Mouse (Mus musculus) C2C12 (cell line): ENCODE measurements at regions not wholly inside any gene's neighbourhood (a gene's known extent, or its start where the extent isn't known, plus 50 kb on each side); places are given as distances from the start of the nearest gene placed in this dataset.

Experiments used
- CTCF ChIP-seq: IDR thresholded peaks from one replicate; pipeline ENCODE4 v1.5.1; 2011; ENCODE audit not compliant: control insufficient read depth, insufficient read depth, insufficient read length
- FOSL1 ChIP-seq: IDR thresholded peaks from one replicate; pipeline ENCODE4 v1.8.0; 2011; ENCODE audit warnings: mild to moderate bottlenecking, low read length; ENCODE audit not compliant: poor library complexity, insufficient read depth, severe bottlenecking
- MAX ChIP-seq: IDR thresholded peaks from one replicate; pipeline ENCODE4 v1.6.1; 2011; ENCODE audit warnings: mild to moderate bottlenecking, control low read depth
- MYOD1 ChIP-seq: IDR thresholded peaks from one replicate; pipeline ENCODE4 v1.6.1; 2011; ENCODE audit warnings: low read depth; ENCODE audit not compliant: control insufficient read depth, insufficient read length
- USF1 ChIP-seq: IDR thresholded peaks from one replicate; pipeline ENCODE4 v1.6.1; 2011; ENCODE audit warnings: low read depth, mild to moderate bottlenecking, control low read depth, moderate library complexity

DNA sequence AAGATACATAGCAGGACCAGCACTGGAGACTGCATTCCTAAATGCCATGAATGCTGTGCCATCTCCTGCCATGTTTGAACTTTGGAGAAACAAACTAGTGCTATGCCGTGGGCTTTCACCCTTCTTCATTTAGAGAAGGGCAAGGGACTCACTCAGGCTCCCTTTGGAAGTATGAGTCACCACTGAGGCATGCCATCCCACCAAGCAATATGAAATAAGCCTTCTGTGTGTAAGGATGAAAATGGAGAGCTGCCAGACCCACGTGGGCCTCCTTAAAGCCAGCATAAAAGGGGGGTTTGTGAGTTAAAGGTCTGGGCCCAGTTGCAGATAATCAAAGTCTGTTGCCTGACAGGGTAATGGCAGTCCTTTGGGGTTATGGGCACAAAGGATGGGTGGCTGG is 159.0 kb downstream of the H2al1j start:
- TF ChIP-seq CTCF (no peak), USF1 (peak; percentile 37), MYOD1 (no peak), MAX (no peak), FOSL1 (no peak)
